Mouse (Mus musculus): ENCODE results near the gene Pou3f4.

- TF ChIP-seq CTCF (conservative IDR thresholded peaks at IDR 0.05; ENCODE audit: insufficient read depth, insufficient read length, low read depth, low read length) (no peak), POLR2A (IDR thresholded peaks at IDR 0.05; ENCODE audit: low read depth, low read length) (no peak)
These were observed 2.5 kb downstream of the Pou3f4 start for GRCm38 (mm10) chrX:110816609-110817008.
